Mouse (Mus musculus) kidney, embryonic 15.5 days (tissue): Measurements from ENCODE around the gene Lck. TPM values are rescaled to one million over a fixed set of nuclear protein-coding genes. Genes with fewer than 3 reads are reported as not detected.
"Not testable (repeated sequence)": the region's sequence is repeated elsewhere in the genome, so short reads cannot be mapped to it uniquely, and the experiment has no call there.

Experiments used
- ATAC-seq: fragments of 200-750 bp; cut with Nextera tagmentation; replicated peaks from 2 replicates; pipeline ENCODE4 v1.8.0; 2017; ENCODE audit warnings: moderate TSS enrichment; ENCODE audit not compliant: low FRiP score
- H3K27ac ChIP-seq: fragments of 300-500 bp; sonication (generic); 2 replicates; pipeline ENCODE4 v1.5.1; 2015; ENCODE audit warnings: mild to moderate bottlenecking, inconsistent platforms
- H3K27me3 ChIP-seq: fragments of 300-500 bp; sonication (generic); 2 replicates; pipeline ENCODE4 v1.6.1; 2015; ENCODE audit warnings: inconsistent platforms
- H3K36me3 ChIP-seq: fragments of 300-500 bp; sonication (generic); 2 replicates; pipeline ENCODE4 v1.6.1; 2015; ENCODE audit warnings: inconsistent platforms
- H3K4me1 ChIP-seq: fragments of 300-500 bp; sonication (generic); 2 replicates; pipeline ENCODE4 v1.6.1; 2015; ENCODE audit warnings: inconsistent platforms
- H3K4me2 ChIP-seq: fragments of 300-500 bp; sonication (generic); 2 replicates; pipeline ENCODE4 v1.6.1; 2015; ENCODE audit warnings: moderate library complexity, mild to moderate bottlenecking, inconsistent platforms
- H3K4me3 ChIP-seq: fragments of 300-500 bp; sonication (generic); replicated peaks from 2 replicates; pipeline ENCODE4 v1.5.1; 2015; ENCODE audit warnings: mild to moderate bottlenecking, inconsistent platforms
- H3K9ac ChIP-seq: fragments of 300-500 bp; sonication (generic); 2 replicates; pipeline ENCODE4 v1.6.1; 2015; ENCODE audit warnings: mild to moderate bottlenecking, inconsistent platforms
- H3K9me3 ChIP-seq: fragments of 300-500 bp; sonication (generic); replicated peaks from 2 replicates; pipeline ENCODE4 v1.6.1; 2016; ENCODE audit warnings: inconsistent platforms
- WGBS: fragments of 180-500 bp; shearing (Covaris S2); methylation state at CpG from one replicate; pipeline ENCODE4 v1.1.7; 2015; ENCODE audit warnings: mixed read lengths; 5-methylcytosine and 5-hydroxymethylcytosine counted together
- polyA plus RNA-seq: library from polyadenylated mRNA; unstranded; fragments of >200 nt; fragmentation: Nextera tagmentation; extraction: Ambion mirVana; gene quantifications from 2 replicates; pipeline ENCODE4 v1.2.1, GENCODE M21; 2015

The Lck gene
- polyA plus RNA-seq, 1 experiment from 2014 or later, result 11.4 TPM

- Histone ChIP-seq H3K9ac (no peak overlapping the region), H3K27me3 (no peaks in the 10 kb centered on the region)
These were observed 29.3 kb downstream of the Lck start for GRCm38 (mm10) chr4:129544106-129544505.

GRCm38 (mm10) chr4:129542592-129543141 lies 30.8 kb downstream of the Lck start, which contains the start of gene Hdac1:
Gene Hdac1 (minus strand): TSS chr4:129542713.
- H3K36me3 ChIP-seq, result peaks cover 26% of the 10 kb centered on the region

More at GRCm38 (mm10) chr4:129544106-129544505, 29.3 kb downstream of the Lck start:
- no peaks in the 10 kb centered on the region for H3K9me3 ChIP-seq
- no peak for ATAC-seq
- WGBS, result 86% methylated on average over 4 of the region's 4 CpGs
- H3K4me1 ChIP-seq, result peaks cover 19% of the 10 kb centered on the region
- peaks cover 14% of the 10 kb centered on the region for H3K36me3 ChIP-seq
- no peak overlapping the region for H3K4me2 ChIP-seq
- no peak overlapping the region for H3K27ac ChIP-seq
- no peak overlapping the region for H3K4me3 ChIP-seq

GRCm38 (mm10) chr4:129541868-129542591 lies 31.4 kb downstream of the Lck start:
- H3K4me1 ChIP-seq, result peaks cover 19% of the 10 kb centered on the region
- H3K27ac ChIP-seq, result peak overlapping the region; percentile 86
- ATAC-seq, result no peak; the same call in 1 of the 2 replicates
- WGBS, result under 1% methylated on average over 30 of the region's 30 CpGs
- peaks cover 32% of the 10 kb centered on the region for H3K36me3 ChIP-seq
- peak overlapping the region; percentile 68 for H3K4me2 ChIP-seq
- no peaks in the 10 kb centered on the region for H3K27me3 ChIP-seq
- H3K9ac ChIP-seq, result peak overlapping the region; percentile 85
- no peaks in the 10 kb centered on the region for H3K9me3 ChIP-seq
- peak overlapping the region; percentile 90 for H3K4me3 ChIP-seq

More at GRCm38 (mm10) chr4:129542592-129543141, 30.8 kb downstream of the Lck start, which contains the start of gene Hdac1:
- Histone ChIP-seq H3K9ac (peak within 1 kb of the TSS; percentile 85), H3K4me2 (peak within 1 kb of the TSS; percentile 68), H3K27me3 (no peaks in the 10 kb centered on the region), H3K9me3 (no peaks in the 10 kb centered on the region), H3K27ac (peak within 1 kb of the TSS; percentile 88), H3K4me1 (peaks cover 19% of the 10 kb centered on the region), H3K4me3 (peak within 1 kb of the TSS; percentile 90)
- WGBS, result under 1% methylated on average over 46 of the region's 46 CpGs
- ATAC-seq, result peak; percentile 100

- Histone ChIP-seq H3K9ac (no peak overlapping the region), H3K27ac (no peak overlapping the region), H3K4me2 (no peak overlapping the region), H3K4me1 (peaks cover 19% of the 10 kb centered on the region), H3K4me3 (no peak overlapping the region), H3K9me3 (no peaks in the 10 kb centered on the region), H3K27me3 (no peaks in the 10 kb centered on the region), H3K36me3 (peaks cover 47% of the 10 kb centered on the region)
- ATAC-seq, result no peak
- 94% methylated on average over 6 of the region's 6 CpGs for WGBS
These were observed 33.4 kb downstream of the Lck start for GRCm38 (mm10) chr4:129540012-129540411.

- H3K4me2 ChIP-seq, ATAC-seq, H3K9me3 ChIP-seq, H3K27me3 ChIP-seq, H3K4me3 ChIP-seq, H3K27ac ChIP-seq, H3K4me1 ChIP-seq, H3K9ac ChIP-seq: not testable (repeated sequence)
- 93% methylated on average over 6 of the region's 6 CpGs for WGBS
- H3K36me3 ChIP-seq, result peaks cover 95% of the 10 kb centered on the region
These were observed 44.5 kb downstream of the Lck start for GRCm38 (mm10) chr4:129528901-129529300.

GRCm38 (mm10) chr4:129525889-129526288 lies 47.6 kb downstream of the Lck start:
- Histone ChIP-seq H3K27me3 (no peaks in the 10 kb centered on the region), H3K4me3 (no peak overlapping the region), H3K9me3 (no peaks in the 10 kb centered on the region), H3K4me2 (no peak overlapping the region), H3K27ac (no peak overlapping the region), H3K36me3 (peaks cover 97% of the 10 kb centered on the region), H3K4me1 (no peaks in the 10 kb centered on the region), H3K9ac (no peak overlapping the region)
- WGBS, result 62% methylated on average over 3 of the region's 3 CpGs
- no peak for ATAC-seq

GRCm38 (mm10) chr4:129525338-129525737 lies 48.1 kb downstream of the Lck start:
- Histone ChIP-seq H3K9ac (no peak overlapping the region), H3K4me2 (no peak overlapping the region), H3K4me1 (no peaks in the 10 kb centered on the region), H3K27me3 (no peaks in the 10 kb centered on the region), H3K4me3 (no peak overlapping the region), H3K36me3 (peaks cover 97% of the 10 kb centered on the region), H3K9me3 (no peaks in the 10 kb centered on the region), H3K27ac (no peak overlapping the region)
- ATAC-seq, result no peak
- WGBS, result 94% methylated on average over 5 of the region's 5 CpGs

- WGBS, result 88% methylated on average over 8 of the region's 8 CpGs
These were observed 54.9 kb downstream of the Lck start for GRCm38 (mm10) chr4:129518519-129518918.

GRCm38 (mm10) chr4:129516925-129517324 lies 56.5 kb downstream of the Lck start:
- peak overlapping the region; percentile 84; the same call in 1 of the 2 replicates for H3K4me2 ChIP-seq
- H3K27ac ChIP-seq, result peak overlapping the region; percentile 87
- peaks cover 35% of the 10 kb centered on the region for H3K4me1 ChIP-seq
- no peaks in the 10 kb centered on the region for H3K27me3 ChIP-seq
- WGBS, result 49% methylated on average over 2 of the region's 2 CpGs
- H3K36me3 ChIP-seq, result peaks cover 68% of the 10 kb centered on the region
- ATAC-seq, result no peak
- no peak overlapping the region for H3K9ac ChIP-seq
- H3K9me3 ChIP-seq, result no peaks in the 10 kb centered on the region
- no peak overlapping the region for H3K4me3 ChIP-seq

More at GRCm38 (mm10) chr4:129518519-129518918, 54.9 kb downstream of the Lck start:
- Histone ChIP-seq H3K27ac (no peak overlapping the region), H3K36me3 (peaks cover 84% of the 10 kb centered on the region), H3K4me2 (no peak overlapping the region), H3K4me1 (peaks cover 25% of the 10 kb centered on the region), H3K4me3 (no peak overlapping the region), H3K9ac (no peak overlapping the region), H3K27me3 (no peaks in the 10 kb centered on the region), H3K9me3 (no peaks in the 10 kb centered on the region)
- no peak for ATAC-seq

GRCm38 (mm10) chr4:129514300-129514898 lies 59.0 kb downstream of the Lck start:
- H3K27me3 ChIP-seq, result no peaks in the 10 kb centered on the region
- peaks cover 43% of the 10 kb centered on the region for H3K36me3 ChIP-seq
- no peaks in the 10 kb centered on the region for H3K9me3 ChIP-seq
- under 1% methylated on average over 35 of the region's 35 CpGs for WGBS
- H3K9ac ChIP-seq, result peak overlapping the region; percentile 100
- peak; percentile 60 for ATAC-seq
- H3K4me2 ChIP-seq, result peak overlapping the region; percentile 84
- H3K27ac ChIP-seq, result peak overlapping the region; percentile 96
- H3K4me1 ChIP-seq, result peaks cover 52% of the 10 kb centered on the region
- H3K4me3 ChIP-seq, result peak overlapping the region; percentile 100

- H3K4me3 ChIP-seq, result peak overlapping the region; percentile 100
- H3K4me2 ChIP-seq, result peak overlapping the region; percentile 84
- peak overlapping the region; percentile 100 for H3K9ac ChIP-seq
- under 1% methylated on average over 39 of the region's 57 CpGs for WGBS
- peak overlapping the region; percentile 96 for H3K27ac ChIP-seq
- H3K4me1 ChIP-seq, result peaks cover 57% of the 10 kb centered on the region
- no peaks in the 10 kb centered on the region for H3K27me3 ChIP-seq
- ATAC-seq, result peak; percentile 40
- H3K9me3 ChIP-seq, result no peaks in the 10 kb centered on the region
- H3K36me3 ChIP-seq, result peaks cover 40% of the 10 kb centered on the region
These were observed 59.5 kb downstream of the Lck start for GRCm38 (mm10) chr4:129513891-129514290.
